Mouse (Mus musculus) E14TG2a.4 (cell line): ENCODE results near the gene Arhgef10l.

Source experiments
- H3K27me3 ChIP-seq: 2 replicates; pipeline ENCODE4 v1.6.1; 2014; ENCODE audit warnings: low read length, control low read depth; ENCODE audit not compliant: insufficient read depth
- H3K36me3 ChIP-seq: 2 replicates; pipeline ENCODE4 v1.6.1; 2014; ENCODE audit warnings: low read length, control low read depth; ENCODE audit not compliant: insufficient read depth
- H3K4me1 ChIP-seq: replicated peaks from 2 replicates; pipeline ENCODE4 v1.6.1; 2014; ENCODE audit warnings: low read depth, low read length, control low read depth
- H3K4me3 ChIP-seq: replicated peaks from 2 replicates; pipeline ENCODE4 v1.5.1; 2014; ENCODE audit warnings: mild to moderate bottlenecking, low read length
- H3K9me3 ChIP-seq: 2 replicates; pipeline ENCODE4 v1.6.1; 2014; ENCODE audit warnings: low read length, control low read depth
- CTCF ChIP-seq: conservative IDR thresholded peaks from 2 replicates; pipeline ENCODE4 v1.5.1; 2014; ENCODE audit warnings: low read length
- NANOG ChIP-seq: IDR thresholded peaks from 2 replicates; pipeline ENCODE4 v1.6.1; 2014; ENCODE audit warnings: borderline replicate concordance, low read length, mixed read lengths
- POU5F1 ChIP-seq: IDR thresholded peaks from 2 replicates; pipeline ENCODE4 v1.6.1; 2014; ENCODE audit warnings: low read length, borderline replicate concordance

Gene Arhgef10l

GRCm38 (mm10) chr4:140559862-140560261 is 106.0 kb downstream of the Arhgef10l start:
- Histone ChIP-seq H3K27me3 (no peaks in the 10 kb centered on the region), H3K9me3 (peaks cover 5% of the 10 kb centered on the region; the same call in 1 of the 2 replicates), H3K4me3 (no peak overlapping the region), H3K36me3 (peaks cover 62% of the 10 kb centered on the region), H3K4me1 (peaks cover 66% of the 10 kb centered on the region)
- TF ChIP-seq POU5F1 (no peak), NANOG (no peak), CTCF (peak; percentile 26)

GRCm38 (mm10) chr4:140558193-140558592 is 107.6 kb downstream of the Arhgef10l start:
- H3K4me3 ChIP-seq: no peak overlapping the region
- H3K4me1 ChIP-seq: peaks cover 60% of the 10 kb centered on the region
- peaks cover 5% of the 10 kb centered on the region; the same call in 1 of the 2 replicates for H3K9me3 ChIP-seq
- H3K36me3 ChIP-seq: peaks cover 64% of the 10 kb centered on the region
- H3K27me3 ChIP-seq: no peaks in the 10 kb centered on the region
- TF ChIP-seq CTCF (no peak), POU5F1 (no peak), NANOG (no peak)

DNA sequence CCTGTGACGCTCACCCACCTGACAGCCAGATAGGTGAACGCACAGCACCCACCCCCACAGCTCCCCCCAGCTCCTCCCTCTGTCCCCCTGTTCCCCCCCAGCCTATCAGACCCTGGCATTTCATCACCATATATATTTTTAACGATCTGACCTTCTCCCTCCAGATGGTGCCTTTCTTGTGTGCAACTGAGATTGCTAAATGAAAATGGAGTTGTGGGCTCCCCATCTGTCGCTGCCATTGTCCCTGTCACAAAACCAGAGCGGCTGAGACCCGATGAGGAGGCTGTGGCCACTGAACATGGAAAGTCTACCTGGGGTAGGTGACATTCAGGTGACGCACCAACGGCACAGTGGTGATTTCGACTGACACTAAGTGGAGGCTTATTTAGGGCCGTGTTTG is 109.3 kb downstream of the Arhgef10l start:
- H3K27me3 ChIP-seq: no peaks in the 10 kb centered on the region
- no peak overlapping the region for H3K4me3 ChIP-seq
- H3K9me3 ChIP-seq: peaks cover 3% of the 10 kb centered on the region; the same call in 1 of the 2 replicates
- peaks cover 52% of the 10 kb centered on the region for H3K4me1 ChIP-seq
- TF ChIP-seq POU5F1 (no peak), NANOG (no peak), CTCF (no peak)
- peaks cover 65% of the 10 kb centered on the region for H3K36me3 ChIP-seq

GRCm38 (mm10) chr4:140555273-140555672 is 110.5 kb downstream of the Arhgef10l start:
- Histone ChIP-seq H3K4me3 (no peak overlapping the region), H3K4me1 (peaks cover 62% of the 10 kb centered on the region), H3K9me3 (no peaks in the 10 kb centered on the region), H3K36me3 (peaks cover 63% of the 10 kb centered on the region), H3K27me3 (no peaks in the 10 kb centered on the region)
- TF ChIP-seq POU5F1 (no peak), CTCF (peak; percentile 90)

DNA sequence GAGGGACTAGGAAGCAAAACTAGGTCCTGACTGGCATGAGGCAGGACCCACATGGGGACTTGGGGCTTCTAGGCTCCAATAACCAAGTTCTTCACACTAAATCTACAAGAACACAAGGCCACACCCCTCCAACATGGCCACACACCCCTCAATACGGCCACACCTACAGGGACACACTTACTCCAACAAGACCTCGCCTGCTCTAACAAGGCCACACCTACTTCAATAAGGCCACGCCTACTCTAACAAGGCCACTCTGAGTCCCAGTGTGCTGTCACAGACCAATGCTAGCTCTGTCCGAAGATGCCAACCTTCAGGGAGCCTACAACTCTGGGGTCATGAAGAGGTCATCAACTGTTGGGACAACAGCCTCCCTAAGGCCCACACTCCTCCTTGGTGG is 111.3 kb downstream of the Arhgef10l start:
- TF ChIP-seq NANOG: no peak
- no peak for TF ChIP-seq POU5F1
- TF ChIP-seq CTCF: no peak
- no peaks in the 10 kb centered on the region for H3K9me3 ChIP-seq
- peaks cover 70% of the 10 kb centered on the region for H3K4me1 ChIP-seq
- peaks cover 68% of the 10 kb centered on the region for H3K36me3 ChIP-seq
- H3K4me3 ChIP-seq: no peak overlapping the region
- H3K27me3 ChIP-seq: no peaks in the 10 kb centered on the region

DNA sequence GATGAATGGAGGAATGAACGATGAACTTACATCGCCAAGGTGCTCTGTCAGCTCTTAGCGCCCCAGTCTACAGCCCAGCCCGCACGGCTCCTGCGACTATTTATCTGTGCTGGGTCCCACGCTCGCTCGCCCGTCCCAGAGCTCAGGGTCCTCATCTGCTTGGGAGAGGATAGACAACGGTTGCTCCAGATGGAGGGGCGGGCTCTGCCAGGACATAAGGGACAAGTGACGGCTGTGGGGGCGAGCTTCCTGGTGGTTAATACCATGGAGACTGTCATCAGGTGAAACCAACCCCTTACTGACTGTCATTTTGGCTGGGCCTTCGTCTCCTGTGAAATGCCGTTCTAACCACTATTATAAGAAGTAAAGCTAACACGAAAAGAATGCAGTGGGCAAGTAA is 114.0 kb downstream of the Arhgef10l start:
- no peaks in the 10 kb centered on the region for H3K27me3 ChIP-seq
- H3K36me3 ChIP-seq: peaks cover 58% of the 10 kb centered on the region

DNA sequence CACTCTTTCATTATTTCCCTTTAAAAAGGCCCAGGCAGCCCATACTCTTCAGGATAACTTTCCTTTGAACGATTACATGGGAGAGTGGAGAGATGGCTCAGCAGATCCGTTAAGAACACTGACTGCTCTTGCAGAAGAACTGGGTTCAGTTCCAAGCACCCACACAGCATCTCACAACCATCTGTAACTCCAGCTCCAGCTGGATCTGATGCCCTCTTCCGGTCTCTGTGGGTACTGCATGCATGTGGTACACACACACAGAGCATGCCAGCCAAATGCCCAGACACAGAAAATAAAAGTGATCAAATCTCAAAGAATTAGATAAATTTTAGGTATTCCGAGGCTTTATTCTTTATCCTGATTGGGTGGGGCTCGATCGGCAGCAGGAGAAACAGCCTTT is 115.1 kb downstream of the Arhgef10l start:
- Histone ChIP-seq H3K36me3 (peaks cover 57% of the 10 kb centered on the region), H3K9me3 (no peaks in the 10 kb centered on the region), H3K4me1 (peaks cover 44% of the 10 kb centered on the region), H3K4me3 (0 out of 2 replicates have a peak overlapping the region, but pooled peaks have one; percentile 43), H3K27me3 (no peaks in the 10 kb centered on the region)
- no peak for TF ChIP-seq POU5F1
- peak; percentile 80 for TF ChIP-seq CTCF
- no peak for TF ChIP-seq NANOG

More for the DNA sequence above, 114.0 kb downstream of the Arhgef10l start:
- Histone ChIP-seq H3K9me3 (no peaks in the 10 kb centered on the region), H3K4me1 (peaks cover 55% of the 10 kb centered on the region), H3K4me3 (no peak overlapping the region)
- TF ChIP-seq POU5F1 (no peak), CTCF (no peak)

GRCm38 (mm10) chr4:140549975-140550374 is 115.8 kb downstream of the Arhgef10l start:
- Histone ChIP-seq H3K27me3 (no peaks in the 10 kb centered on the region), H3K4me3 (peak overlapping the region; percentile 43), H3K4me1 (peaks cover 37% of the 10 kb centered on the region), H3K36me3 (peaks cover 58% of the 10 kb centered on the region), H3K9me3 (no peaks in the 10 kb centered on the region)
- TF ChIP-seq NANOG (no peak), CTCF (no peak), POU5F1 (no peak)

- Histone ChIP-seq H3K36me3 (peaks cover 61% of the 10 kb centered on the region), H3K4me1 (peaks cover 33% of the 10 kb centered on the region), H3K27me3 (no peaks in the 10 kb centered on the region), H3K9me3 (no peaks in the 10 kb centered on the region), H3K4me3 (no peak overlapping the region)
- TF ChIP-seq POU5F1: no peak
- TF ChIP-seq CTCF: peak; percentile 82
Observed at GRCm38 (mm10) chr4:140547488-140547887, 118.3 kb downstream of the Arhgef10l start.
